Mouse (Mus musculus) limb, embryonic 11.5 days (tissue): ENCODE measurements around the gene Fam117b. TPM values are rescaled to one million over a fixed set of nuclear protein-coding genes. Genes with fewer than 3 reads are reported as not detected.

Source experiments
- ATAC-seq: fragments of 200-750 bp; cut with Nextera tagmentation; 2 replicates; pipeline ENCODE4 v1.8.0; 2017; ENCODE audit warnings: low read depth; ENCODE audit not compliant: insufficient number of reproducible peaks, low FRiP score, low TSS enrichment
- DNase-seq: peaks from one replicate; pipeline ENCODE4 v3.0.0-alpha.2; 2015; ENCODE audit warnings: low spot score
- H3K27ac ChIP-seq: fragments of 300-500 bp; sonication (generic); replicated peaks from 2 replicates; pipeline ENCODE4 v1.5.1; 2014; ENCODE audit warnings: low read depth, mild to moderate bottlenecking, low read length
- H3K27me3 ChIP-seq: fragments of 300-500 bp; sonication (generic); 2 replicates; pipeline ENCODE4 v1.6.1; 2014; ENCODE audit warnings: mild to moderate bottlenecking, low read length, mixed read lengths; ENCODE audit not compliant: control insufficient read depth, insufficient read depth
- H3K36me3 ChIP-seq: fragments of 300-500 bp; sonication (generic); 2 replicates; pipeline ENCODE4 v1.6.1; 2014; ENCODE audit warnings: mild to moderate bottlenecking, low read length, moderate library complexity, mixed read lengths; ENCODE audit not compliant: control insufficient read depth, insufficient read depth
- H3K4me1 ChIP-seq: fragments of 300-500 bp; sonication (generic); 2 replicates; pipeline ENCODE4 v1.6.1; 2014; ENCODE audit warnings: low read length, mixed read lengths; ENCODE audit not compliant: control insufficient read depth, insufficient read depth
- H3K4me2 ChIP-seq: fragments of 300-500 bp; sonication (generic); 2 replicates; pipeline ENCODE4 v1.6.1; 2014; ENCODE audit warnings: low read depth, mild to moderate bottlenecking, moderate library complexity; ENCODE audit not compliant: severe bottlenecking
- H3K4me3 ChIP-seq: fragments of 300-500 bp; sonication (generic); 2 replicates; pipeline ENCODE4 v1.5.1; 2014; ENCODE audit warnings: low read depth, low read length
- H3K9ac ChIP-seq: fragments of 300-500 bp; sonication (generic); 2 replicates; pipeline ENCODE4 v1.6.1; 2014; ENCODE audit warnings: mild to moderate bottlenecking, low read length
- H3K9me3 ChIP-seq: fragments of 300-500 bp; sonication (generic); 2 replicates; pipeline ENCODE4 v1.6.1; 2016; ENCODE audit warnings: low read length; ENCODE audit not compliant: control insufficient read depth
- WGBS: fragments of 180-500 bp; shearing (Covaris S2); extraction: QIAGEN DNeasy Blood & Tissue Kit; methylation state at CpG from one replicate; pipeline ENCODE4 v1.1.7; 2014; 5-methylcytosine and 5-hydroxymethylcytosine counted together
- polyA plus RNA-seq: library from polyadenylated mRNA; unstranded; fragments of >200 nt; fragmentation: Nextera tagmentation; extraction: Ambion mirVana; gene quantifications from 2 replicates; pipeline ENCODE4 v1.2.1, GENCODE M21; 2014

Fam117b gene
- polyA plus RNA-seq, 1 experiment from 2014 or later = 14.7 TPM

GRCm38 (mm10) chr1:59917401-59917800, 4.6 kb downstream of the Fam117b start:
- no peaks in the 10 kb centered on the region for H3K36me3 ChIP-seq
- ATAC-seq = no peak
- no peaks in the 10 kb centered on the region for H3K27me3 ChIP-seq
- no peak for DNase-seq
- H3K4me3 ChIP-seq = no peak overlapping the region
- peaks cover 7% of the 10 kb centered on the region; the same call in 1 of the 2 replicates for H3K4me1 ChIP-seq
- H3K27ac ChIP-seq = no peak overlapping the region
- no peaks in the 10 kb centered on the region for H3K9me3 ChIP-seq
- no peak overlapping the region for H3K9ac ChIP-seq
- WGBS = 82% methylated on average over 3 of the region's 3 CpGs
- H3K4me2 ChIP-seq = no peak overlapping the region

DNA sequence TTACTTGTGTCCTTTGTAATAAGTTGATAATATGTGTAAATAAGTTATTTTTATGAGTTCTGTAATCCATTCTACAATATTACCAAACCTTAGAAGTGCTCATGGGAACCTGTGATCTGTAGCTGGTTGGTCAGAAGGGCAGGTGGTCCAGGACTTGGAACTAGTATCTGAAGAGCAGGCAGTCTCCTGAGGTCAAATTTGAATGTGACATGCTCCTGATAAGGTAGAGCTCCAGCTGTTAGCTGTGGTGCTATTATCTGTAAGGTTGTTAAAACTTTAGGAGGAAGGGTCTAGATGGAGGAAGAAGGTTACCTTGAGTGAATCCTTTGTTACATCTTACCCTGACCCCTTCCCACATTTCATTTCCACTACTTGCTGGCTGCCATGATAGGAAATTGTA, 5.3 kb downstream of the Fam117b start:
- Histone ChIP-seq H3K4me1 (peaks cover 7% of the 10 kb centered on the region; the same call in 1 of the 2 replicates), H3K36me3 (no peaks in the 10 kb centered on the region), H3K9ac (no peak overlapping the region), H3K9me3 (no peaks in the 10 kb centered on the region), H3K4me2 (no peak overlapping the region), H3K27me3 (no peaks in the 10 kb centered on the region), H3K4me3 (no peak overlapping the region), H3K27ac (no peak overlapping the region)
- DNase-seq (no peak), ATAC-seq (no peak)

GRCm38 (mm10) chr1:59923201-59923600, 10.4 kb downstream of the Fam117b start:
- no peaks in the 10 kb centered on the region for H3K4me1 ChIP-seq
- no peak overlapping the region for H3K27ac ChIP-seq
- DNase-seq (no peak), ATAC-seq (no peak)
- 96% methylated on average over 1 of the region's 1 CpGs for WGBS
- no peaks in the 10 kb centered on the region for H3K9me3 ChIP-seq
- H3K4me2 ChIP-seq = no peak overlapping the region
- no peaks in the 10 kb centered on the region for H3K27me3 ChIP-seq
- H3K9ac ChIP-seq = no peak overlapping the region
- H3K36me3 ChIP-seq = no peaks in the 10 kb centered on the region
- H3K4me3 ChIP-seq = no peak overlapping the region

GRCm38 (mm10) chr1:59923673-59924072, 10.9 kb downstream of the Fam117b start:
- H3K4me3 ChIP-seq = no peak overlapping the region
- H3K27ac ChIP-seq = no peak overlapping the region
- no peaks in the 10 kb centered on the region for H3K4me1 ChIP-seq
- no peaks in the 10 kb centered on the region for H3K9me3 ChIP-seq
- 90% methylated on average over 1 of the region's 1 CpGs for WGBS
- no peak overlapping the region for H3K4me2 ChIP-seq
- DNase-seq = no peak
- ATAC-seq = no peak
- no peak overlapping the region for H3K9ac ChIP-seq
- H3K27me3 ChIP-seq = no peaks in the 10 kb centered on the region
- H3K36me3 ChIP-seq = no peaks in the 10 kb centered on the region

- DNase-seq (no peak), ATAC-seq (no peak)
- Histone ChIP-seq H3K4me3 (no peak overlapping the region), H3K27ac (no peak overlapping the region), H3K36me3 (no peaks in the 10 kb centered on the region), H3K9ac (no peak overlapping the region), H3K4me2 (no peak overlapping the region), H3K9me3 (no peaks in the 10 kb centered on the region), H3K27me3 (no peaks in the 10 kb centered on the region), H3K4me1 (no peaks in the 10 kb centered on the region)
- WGBS = 91% methylated on average over 2 of the region's 2 CpGs
Observed at GRCm38 (mm10) chr1:59924411-59924810, 11.6 kb downstream of the Fam117b start.

DNA sequence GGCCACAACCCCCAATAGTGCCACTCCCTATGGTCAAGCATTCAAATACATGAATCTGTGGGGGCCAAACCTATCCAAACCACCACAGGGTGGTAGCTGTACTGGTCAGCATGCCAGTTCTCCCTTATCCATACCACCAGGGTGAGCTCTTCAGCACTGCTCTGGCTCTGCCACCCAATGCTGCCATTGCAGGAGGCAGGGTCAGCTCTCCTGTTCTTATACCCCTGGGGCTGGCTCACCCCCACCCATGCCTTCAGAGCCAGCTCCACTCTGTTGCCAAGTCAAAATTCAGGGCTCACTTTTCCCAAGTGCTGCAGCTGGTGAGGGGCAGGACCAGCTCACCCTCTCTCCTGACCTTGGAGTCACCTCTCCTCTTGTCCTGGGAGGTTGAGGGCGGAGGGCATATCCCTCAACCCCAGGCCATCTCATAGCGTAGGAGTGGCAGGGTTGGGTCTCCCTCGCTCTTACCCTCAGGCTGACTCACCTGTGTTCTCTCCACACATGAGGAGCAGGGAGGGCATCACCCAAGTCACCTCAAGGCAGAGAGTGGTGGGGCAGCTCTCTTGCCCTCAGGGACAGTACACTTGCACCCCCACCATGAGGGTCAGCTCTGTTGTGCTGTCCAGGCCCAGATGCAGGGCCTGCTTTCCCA, 13.3 kb downstream of the Fam117b start:
- no peak overlapping the region for H3K4me2 ChIP-seq
- H3K4me1 ChIP-seq = no peaks in the 10 kb centered on the region
- ATAC-seq = no peak
- H3K36me3 ChIP-seq = no peaks in the 10 kb centered on the region
- H3K4me3 ChIP-seq = no peak overlapping the region
- WGBS = 90% methylated on average over 3 of the region's 3 CpGs
- H3K27ac ChIP-seq = no peak overlapping the region
- no peaks in the 10 kb centered on the region for H3K9me3 ChIP-seq
- no peaks in the 10 kb centered on the region for H3K27me3 ChIP-seq
- no peak for DNase-seq
- no peak overlapping the region for H3K9ac ChIP-seq

DNA sequence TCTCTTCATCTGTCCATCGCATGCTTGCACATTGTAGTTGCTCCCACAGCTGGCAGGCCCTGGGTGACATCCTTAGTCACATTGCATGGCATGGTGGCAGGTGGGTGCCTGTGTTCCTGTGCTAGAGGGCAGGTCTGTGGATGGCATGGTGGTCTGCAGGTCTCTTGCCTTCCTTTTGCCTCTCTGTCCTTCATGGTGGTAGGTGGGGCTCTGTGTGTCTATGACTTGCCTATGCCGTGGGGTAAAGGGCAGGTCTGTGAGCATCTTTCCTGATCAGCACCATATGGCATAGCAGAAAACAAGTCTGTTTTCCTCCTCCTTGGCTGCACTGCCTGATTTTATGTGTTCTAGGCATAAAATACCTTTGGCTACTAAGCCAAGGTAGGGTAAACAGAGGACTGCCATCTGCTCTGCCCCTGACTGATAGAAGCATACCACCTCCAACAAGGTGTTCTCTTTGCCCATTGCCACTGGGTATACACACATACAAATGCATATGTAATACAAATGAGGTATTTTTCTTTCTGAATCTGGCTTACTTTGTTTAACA, 14.4 kb downstream of the Fam117b start:
- H3K9ac ChIP-seq = no peak overlapping the region
- 71% methylated on average over 2 of the region's 2 CpGs for WGBS
- H3K4me1 ChIP-seq = no peaks in the 10 kb centered on the region
- no peaks in the 10 kb centered on the region for H3K36me3 ChIP-seq
- DNase-seq = no peak
- no peak overlapping the region for H3K4me3 ChIP-seq
- H3K27ac ChIP-seq = no peak overlapping the region
- no peak for ATAC-seq
- no peak overlapping the region for H3K4me2 ChIP-seq
- no peaks in the 10 kb centered on the region for H3K27me3 ChIP-seq
- H3K9me3 ChIP-seq = no peaks in the 10 kb centered on the region

- H3K27ac ChIP-seq = no peak overlapping the region
- no peaks in the 10 kb centered on the region for H3K4me1 ChIP-seq
- H3K27me3 ChIP-seq = no peaks in the 10 kb centered on the region
- DNase-seq = no peak
- no peak overlapping the region for H3K4me3 ChIP-seq
- H3K9me3 ChIP-seq = no peaks in the 10 kb centered on the region
- H3K36me3 ChIP-seq = no peaks in the 10 kb centered on the region
- no peak overlapping the region for H3K9ac ChIP-seq
- H3K4me2 ChIP-seq = no peak overlapping the region
- ATAC-seq = no peak
Observed at GRCm38 (mm10) chr1:59930926-59931325, 18.1 kb downstream of the Fam117b start.

GRCm38 (mm10) chr1:59932991-59933390, 20.2 kb downstream of the Fam117b start:
- Histone ChIP-seq H3K9ac (no peak overlapping the region), H3K4me3 (no peak overlapping the region), H3K27ac (no peak overlapping the region), H3K36me3 (no peaks in the 10 kb centered on the region), H3K4me1 (no peaks in the 10 kb centered on the region), H3K27me3 (no peaks in the 10 kb centered on the region), H3K4me2 (no peak overlapping the region), H3K9me3 (no peaks in the 10 kb centered on the region)
- WGBS = 90% methylated on average over 2 of the region's 2 CpGs
- ATAC-seq (no peak), DNase-seq (no peak)
